Mouse (Mus musculus): ENCODE data around the gene Ndufc1. TPM values are rescaled to one million over a fixed set of nuclear protein-coding genes. Genes with fewer than 3 reads are reported as not detected.

The Ndufc1 gene
- polyA plus RNA-seq, 1 experiment from 2014 or later: 792 TPM

DNA sequence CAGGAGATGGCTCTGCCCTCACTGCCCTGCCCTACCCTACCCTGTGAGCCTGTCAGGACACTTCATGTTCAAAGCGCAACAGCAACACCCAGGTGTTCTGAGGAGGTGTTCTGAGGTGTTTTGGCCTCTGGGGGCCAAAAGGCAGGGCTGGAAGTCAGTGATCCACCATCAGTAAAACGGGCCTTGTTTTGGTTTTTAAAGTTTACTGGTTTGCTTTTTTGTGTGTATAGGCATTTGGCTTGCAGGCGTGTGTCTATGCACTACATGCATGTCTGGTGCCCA is 30.2 kb downstream of the Ndufc1 start:
- H3K36me3 ChIP-seq: no peaks in the 10 kb centered on the region
- 0 out of 2 replicates have a peak, but pooled peaks cover 7% of the 10 kb centered on the region for H3K4me1 ChIP-seq
- no peaks in the 10 kb centered on the region for H3K27me3 ChIP-seq (replicated peaks)
- peak overlapping the region; percentile 48 for H3K4me2 ChIP-seq
- no peak for ATAC-seq (ENCODE audit: insufficient read depth, low FRiP score, low read depth)
- no peaks in the 10 kb centered on the region for H3K9me3 ChIP-seq
- H3K4me3 ChIP-seq (replicated peaks): peak overlapping the region; percentile 34
- 78% methylated on average over 3 of the region's 3 CpGs for WGBS
- H3K27ac ChIP-seq: no peak overlapping the region
- H3K9ac ChIP-seq: no peak overlapping the region

DNA sequence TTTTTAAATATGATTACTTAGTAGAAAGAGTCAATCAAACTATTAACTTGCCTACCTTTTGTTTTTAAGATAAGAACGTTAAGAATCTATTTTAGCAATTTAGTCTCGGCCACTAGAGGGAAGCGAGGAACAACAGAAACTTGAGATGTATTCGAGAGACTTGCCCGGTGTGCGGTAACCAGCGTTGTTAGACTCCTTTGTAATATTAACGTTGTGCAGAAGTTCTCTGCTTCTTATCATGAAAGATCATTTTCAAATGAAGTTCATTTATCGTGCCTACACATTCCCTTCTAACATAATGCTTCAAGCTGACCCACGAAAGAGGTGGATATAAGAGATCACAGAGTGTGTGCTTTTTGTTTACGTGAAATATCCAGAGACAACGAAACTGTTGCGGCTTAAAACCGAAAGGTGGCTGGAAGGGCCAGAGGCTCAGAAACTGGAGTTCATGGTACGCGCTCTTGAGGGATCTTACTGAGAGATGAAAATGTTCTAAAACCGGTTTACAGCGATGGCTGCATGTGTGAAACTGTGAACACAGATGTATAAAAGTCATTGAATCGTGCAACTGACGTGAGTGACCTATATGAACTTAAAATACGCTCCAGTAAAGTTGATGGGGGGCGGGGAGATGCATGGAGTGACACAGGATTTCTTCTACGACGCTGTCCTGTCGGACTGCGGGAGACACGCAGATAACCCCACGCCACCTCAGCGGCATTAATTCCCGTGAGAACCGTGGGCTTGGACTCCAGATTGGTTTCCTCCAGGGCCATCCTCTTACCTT is 30.7 kb downstream of the Ndufc1 start:
- Histone ChIP-seq H3K4me1 (0 out of 2 replicates have a peak, but pooled peaks cover 7% of the 10 kb centered on the region), H3K27ac (no peak overlapping the region), H3K4me2 (peak overlapping the region; percentile 48), H3K27me3 (replicated peaks) (no peaks in the 10 kb centered on the region), H3K4me3 (replicated peaks) (peak overlapping the region; percentile 34), H3K9ac (no peak overlapping the region), H3K9me3 (no peaks in the 10 kb centered on the region), H3K36me3 (no peaks in the 10 kb centered on the region)
- WGBS: 23% methylated on average over 31 of the region's 31 CpGs
- no peak for ATAC-seq (ENCODE audit: insufficient read depth, low FRiP score, low read depth)

DNA sequence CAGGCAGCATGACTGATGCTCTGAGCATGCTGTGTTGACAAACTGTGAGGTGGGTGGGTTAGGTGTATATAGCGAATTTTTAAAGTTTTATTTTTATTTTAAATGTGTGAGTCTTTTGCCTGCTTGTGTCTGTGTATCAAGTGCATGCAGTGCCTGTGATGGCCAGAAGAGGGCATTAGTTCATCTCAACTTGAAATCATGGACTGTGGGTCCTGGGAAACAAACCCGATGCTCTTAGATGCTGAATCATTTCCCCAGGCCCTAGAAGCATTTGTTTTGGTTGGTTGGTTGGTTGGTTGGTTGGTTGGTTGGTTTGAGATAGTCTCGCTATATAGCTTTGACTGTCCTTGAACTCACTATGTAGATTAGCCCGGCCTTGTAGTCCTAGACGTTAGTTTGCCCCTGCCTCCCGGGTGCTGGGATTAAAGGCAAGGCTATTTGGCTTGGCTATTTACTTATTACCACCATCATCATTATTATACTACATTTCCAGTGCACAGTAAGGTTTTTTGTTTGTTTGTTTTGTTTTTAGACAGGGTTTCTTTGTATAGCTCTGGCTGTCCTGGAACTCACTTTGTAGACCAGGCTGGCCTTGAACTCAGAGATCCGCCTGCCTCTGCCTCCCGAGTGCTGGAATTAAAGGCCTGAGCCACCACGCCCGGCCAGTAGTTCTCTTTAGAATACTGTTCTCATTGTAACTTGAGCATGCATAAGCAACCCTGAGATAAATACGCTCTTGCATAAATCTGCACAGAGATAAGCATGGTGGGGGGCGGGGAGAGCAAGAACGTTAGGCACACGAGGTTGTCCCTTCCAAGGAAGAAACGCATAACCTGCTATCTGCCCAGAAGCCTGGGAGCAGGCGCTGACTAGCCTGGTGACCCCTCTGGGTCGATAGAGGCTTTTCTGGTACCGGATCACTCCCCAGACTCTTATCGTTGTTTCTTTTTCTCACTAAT is 33.2 kb downstream of the Ndufc1 start:
- WGBS: 82% methylated on average over 19 of the region's 19 CpGs
- Histone ChIP-seq H3K27me3 (replicated peaks) (no peaks in the 10 kb centered on the region), H3K4me1 (0 out of 2 replicates have a peak, but pooled peaks cover 7% of the 10 kb centered on the region), H3K9me3 (no peaks in the 10 kb centered on the region), H3K36me3 (no peaks in the 10 kb centered on the region), H3K4me2 (no peak overlapping the region), H3K9ac (no peak overlapping the region), H3K4me3 (replicated peaks) (no peak overlapping the region), H3K27ac (no peak overlapping the region)
- no peak for ATAC-seq (ENCODE audit: insufficient read depth, low FRiP score, low read depth)

DNA sequence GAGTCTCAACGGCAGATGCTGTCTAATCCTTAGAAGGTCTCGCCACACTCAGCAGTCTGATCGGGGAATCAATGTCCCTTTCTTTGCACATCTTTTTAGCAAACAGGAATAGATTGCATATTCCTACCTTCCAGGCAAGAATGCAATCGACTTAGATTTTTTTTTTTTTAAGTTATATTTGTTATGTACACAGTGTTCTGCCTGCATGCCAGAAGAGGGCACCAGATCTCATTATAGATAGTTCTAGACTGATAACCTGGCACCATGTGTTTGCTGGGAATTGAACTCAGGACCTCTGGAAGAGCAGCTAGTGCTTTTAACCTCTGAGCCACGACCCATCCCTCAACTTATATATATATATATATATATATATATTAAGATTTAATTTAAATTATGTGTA is 35.2 kb downstream of the Ndufc1 start:
- Histone ChIP-seq H3K36me3 (no peaks in the 10 kb centered on the region), H3K9ac (no peak overlapping the region), H3K4me3 (replicated peaks) (no peak overlapping the region), H3K27ac (no peak overlapping the region), H3K9me3 (no peaks in the 10 kb centered on the region), H3K4me1 (0 out of 2 replicates have a peak, but pooled peaks cover 4% of the 10 kb centered on the region), H3K27me3 (replicated peaks) (no peaks in the 10 kb centered on the region), H3K4me2 (no peak overlapping the region)
- WGBS: 66% methylated on average over 5 of the region's 5 CpGs
- ATAC-seq (ENCODE audit: insufficient read depth, low FRiP score, low read depth): no peak

DNA sequence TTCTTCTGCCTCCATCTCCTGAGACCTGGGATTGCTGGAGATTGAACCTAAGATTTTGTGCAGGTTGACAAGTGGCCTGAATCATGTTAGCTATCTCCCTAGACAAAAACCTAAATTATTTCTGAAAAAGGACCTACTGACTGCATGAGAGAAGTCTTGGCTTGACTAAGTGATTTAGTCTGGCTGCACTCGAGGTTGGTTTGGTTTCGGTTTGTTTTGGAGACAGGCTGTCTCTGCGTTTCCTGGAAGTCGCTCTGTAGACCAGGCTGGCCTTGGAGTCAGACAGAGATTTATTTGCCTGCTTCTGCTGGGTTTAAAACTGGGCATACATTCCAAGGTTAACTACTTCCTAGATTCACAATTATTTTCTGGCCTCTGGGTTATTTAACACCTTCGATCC is 35.9 kb downstream of the Ndufc1 start:
- 49% methylated on average over 5 of the region's 5 CpGs for WGBS
- no peak overlapping the region for H3K4me2 ChIP-seq

DNA sequence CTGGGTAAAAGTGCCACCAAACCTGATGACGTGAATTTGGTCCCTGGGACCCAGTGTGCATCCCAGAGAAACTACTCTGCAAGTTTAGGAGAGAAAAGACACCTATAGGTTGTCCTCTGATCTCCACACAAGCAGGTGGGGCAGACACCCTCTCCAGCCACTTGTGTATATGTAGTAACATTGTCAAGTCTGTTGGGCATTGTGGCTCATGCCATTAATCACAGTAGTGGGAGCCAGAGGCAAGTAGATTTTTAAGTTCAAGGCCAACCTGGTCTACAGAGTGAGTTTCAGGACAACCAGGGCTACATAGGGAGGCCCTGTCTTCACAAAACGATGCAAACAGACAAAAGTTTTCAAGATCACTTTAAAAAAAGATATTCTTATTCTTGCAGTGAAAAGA is 37.0 kb downstream of the Ndufc1 start:
- Histone ChIP-seq H3K36me3 (no peaks in the 10 kb centered on the region), H3K9me3 (no peaks in the 10 kb centered on the region), H3K9ac (no peak overlapping the region), H3K4me1 (no peaks in the 10 kb centered on the region), H3K4me2 (no peak overlapping the region), H3K27ac (no peak overlapping the region), H3K4me3 (replicated peaks) (no peak overlapping the region), H3K27me3 (replicated peaks) (no peaks in the 10 kb centered on the region)
- ATAC-seq (ENCODE audit: insufficient read depth, low FRiP score, low read depth): no peak
- 67% methylated on average over 2 of the region's 2 CpGs for WGBS

More for the DNA sequence above, 35.9 kb downstream of the Ndufc1 start:
- Histone ChIP-seq H3K9me3 (no peaks in the 10 kb centered on the region), H3K27ac (no peak overlapping the region), H3K27me3 (replicated peaks) (no peaks in the 10 kb centered on the region), H3K36me3 (no peaks in the 10 kb centered on the region), H3K4me3 (replicated peaks) (no peak overlapping the region), H3K4me1 (no peaks in the 10 kb centered on the region), H3K9ac (no peak overlapping the region)
- ATAC-seq (ENCODE audit: insufficient read depth, low FRiP score, low read depth): no peak

DNA sequence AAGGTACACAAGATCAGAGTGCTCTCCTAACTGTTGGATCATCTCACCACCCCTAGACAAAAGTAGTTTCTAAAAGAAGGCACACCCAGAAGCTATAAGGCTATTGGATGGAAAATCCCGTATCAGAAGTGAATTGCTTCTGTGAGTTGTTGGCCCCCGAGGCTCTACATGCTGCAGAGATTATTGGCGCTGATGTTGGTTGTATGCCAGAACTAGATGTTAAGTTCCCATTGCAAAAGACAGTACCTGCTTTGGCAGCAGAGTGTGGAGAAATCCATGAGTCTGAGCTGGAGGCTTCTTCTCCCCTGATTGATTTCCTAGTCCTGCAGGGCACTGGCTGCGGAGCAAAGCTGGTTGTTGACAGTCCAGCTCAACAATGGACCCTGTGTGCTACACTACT is 40.8 kb downstream of the Ndufc1 start:
- no peak overlapping the region for H3K4me2 ChIP-seq
- no peaks in the 10 kb centered on the region for H3K36me3 ChIP-seq
- H3K27ac ChIP-seq: no peak overlapping the region
- H3K4me3 ChIP-seq (replicated peaks): no peak overlapping the region
- no peaks in the 10 kb centered on the region for H3K9me3 ChIP-seq
- WGBS: 78% methylated on average over 4 of the region's 4 CpGs
- ATAC-seq (ENCODE audit: insufficient read depth, low FRiP score, low read depth): no peak
- H3K27me3 ChIP-seq (replicated peaks): no peaks in the 10 kb centered on the region
- no peak overlapping the region for H3K9ac ChIP-seq
- H3K4me1 ChIP-seq: no peaks in the 10 kb centered on the region

DNA sequence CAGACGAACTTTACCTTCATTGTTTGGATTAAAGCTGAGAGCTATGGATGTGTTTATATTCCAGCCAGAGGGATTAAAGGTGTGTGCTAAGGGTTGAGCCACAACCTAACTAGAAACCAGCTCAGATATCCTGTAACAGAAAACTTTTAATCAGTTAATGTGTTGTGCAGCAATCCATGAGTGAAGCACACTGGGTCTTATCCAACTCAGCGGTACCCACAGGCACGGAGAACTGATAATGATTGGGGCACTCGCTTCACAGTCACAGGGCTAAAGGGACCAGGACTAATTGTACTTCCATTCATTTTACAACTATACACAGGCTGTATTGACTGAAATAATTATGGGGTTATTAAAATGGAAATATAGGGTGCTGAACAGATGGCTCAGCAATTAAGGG is 41.9 kb downstream of the Ndufc1 start:
- Histone ChIP-seq H3K27me3 (replicated peaks) (no peaks in the 10 kb centered on the region), H3K9me3 (no peaks in the 10 kb centered on the region), H3K9ac (no peak overlapping the region), H3K4me2 (no peak overlapping the region), H3K27ac (no peak overlapping the region), H3K36me3 (no peaks in the 10 kb centered on the region), H3K4me3 (replicated peaks) (no peak overlapping the region), H3K4me1 (no peaks in the 10 kb centered on the region)
- no peak for ATAC-seq (ENCODE audit: insufficient read depth, low FRiP score, low read depth)
- WGBS: 45% methylated on average over 4 of the region's 4 CpGs

DNA sequence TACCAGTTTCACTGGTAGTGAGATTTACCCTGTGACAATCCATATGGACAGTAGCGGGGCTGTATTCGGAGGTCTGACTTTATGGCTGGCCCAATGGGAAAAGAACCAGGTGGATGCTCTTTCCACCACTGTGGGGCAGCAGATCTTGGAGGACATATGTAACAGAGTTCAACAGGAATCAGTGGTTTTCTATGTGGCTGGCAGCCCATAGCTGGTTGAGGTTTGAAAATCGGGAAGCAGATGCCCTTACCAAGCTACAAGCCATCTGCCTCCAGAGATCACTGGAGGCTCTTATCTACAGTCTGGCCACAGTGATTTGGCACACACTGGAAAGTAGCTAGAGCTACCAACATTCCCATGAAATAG is 43.3 kb downstream of the Ndufc1 start:
- H3K27ac ChIP-seq: no peak overlapping the region
- H3K4me1 ChIP-seq: no peaks in the 10 kb centered on the region
- no peak for ATAC-seq (ENCODE audit: insufficient read depth, low FRiP score, low read depth)
- WGBS: 8% methylated on average over 3 of the region's 3 CpGs
- no peaks in the 10 kb centered on the region for H3K36me3 ChIP-seq
- H3K4me3 ChIP-seq (replicated peaks): peak overlapping the region; percentile 40; the same call in 1 of the 2 replicates
- no peaks in the 10 kb centered on the region for H3K9me3 ChIP-seq
- peak overlapping the region; percentile 0; the same call in 1 of the 2 replicates for H3K9ac ChIP-seq
- no peaks in the 10 kb centered on the region for H3K27me3 ChIP-seq (replicated peaks)
- H3K4me2 ChIP-seq: peak overlapping the region; percentile 65

DNA sequence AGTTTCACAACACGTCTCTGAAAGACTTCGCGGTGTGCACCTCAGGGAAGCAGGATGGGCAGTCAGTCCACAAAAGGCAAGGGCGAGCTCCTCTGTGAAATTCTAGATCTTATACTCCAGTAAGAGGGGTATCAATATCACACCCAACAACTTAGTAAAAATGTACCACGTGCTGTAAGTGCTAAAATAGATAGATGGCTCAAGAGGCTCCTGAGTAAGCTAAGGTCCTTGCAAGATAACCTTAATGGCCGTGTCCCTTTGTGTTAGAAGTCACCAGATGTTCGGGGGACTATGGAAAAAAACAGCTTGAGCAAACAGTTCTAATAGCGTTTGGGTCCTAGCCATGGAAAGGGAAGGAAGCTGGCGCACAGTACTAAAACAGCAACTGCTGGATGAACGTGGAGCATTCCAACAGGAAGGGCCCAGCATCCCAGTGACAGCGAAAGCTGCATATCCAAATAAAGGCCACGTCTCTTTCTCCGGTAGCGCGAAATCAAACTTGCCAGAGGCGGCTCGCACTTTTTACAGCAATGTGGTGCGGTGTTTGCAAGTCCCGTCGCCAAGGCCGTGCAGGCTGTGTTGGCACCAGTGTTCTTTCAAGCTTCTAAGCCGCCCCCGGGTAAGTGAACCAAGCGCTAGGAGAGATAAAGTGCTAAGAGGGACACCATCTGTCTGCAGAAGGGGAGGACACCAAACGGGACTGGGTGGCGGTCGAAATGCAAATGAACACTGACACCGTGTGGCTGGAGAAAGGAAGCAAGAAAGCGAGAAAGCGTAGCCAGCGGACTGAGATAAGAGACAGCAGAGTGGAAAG is 43.9 kb downstream of the Ndufc1 start:
- Histone ChIP-seq H3K27me3 (replicated peaks) (no peaks in the 10 kb centered on the region), H3K9me3 (no peaks in the 10 kb centered on the region), H3K36me3 (no peaks in the 10 kb centered on the region), H3K9ac (peak overlapping the region; percentile 0; the same call in 1 of the 2 replicates), H3K4me2 (peak overlapping the region; percentile 65), H3K4me1 (no peaks in the 10 kb centered on the region), H3K27ac (peak overlapping the region; percentile 55), H3K4me3 (replicated peaks) (peak overlapping the region; percentile 40)
- ATAC-seq (ENCODE audit: insufficient read depth, low FRiP score, low read depth): peak; percentile 89
- 6% methylated on average over 31 of the region's 31 CpGs for WGBS

DNA sequence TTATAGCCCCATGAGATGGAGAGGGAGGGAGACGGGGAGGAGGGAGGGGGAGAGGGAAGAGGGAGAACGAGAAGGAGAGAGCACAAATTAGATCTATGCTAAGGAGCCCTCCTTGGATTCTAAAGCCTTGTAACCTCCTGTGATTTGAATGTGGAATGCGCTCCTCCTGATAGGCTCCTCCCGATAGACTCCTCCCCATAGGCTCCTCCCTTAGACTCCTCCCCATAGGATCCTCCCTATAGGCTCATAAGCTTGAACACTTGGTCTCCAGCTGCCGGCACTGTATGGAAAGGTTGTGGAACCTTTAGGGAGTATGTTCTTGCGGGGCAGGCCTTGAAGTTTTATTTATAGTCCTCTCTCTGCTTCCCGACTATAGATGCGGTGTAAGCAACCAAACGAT is 47.7 kb downstream of the Ndufc1 start:
- no peak overlapping the region for H3K4me2 ChIP-seq

More for the DNA sequence above, 47.7 kb downstream of the Ndufc1 start:
- Histone ChIP-seq H3K27me3 (replicated peaks) (no peaks in the 10 kb centered on the region), H3K4me3 (replicated peaks) (no peak overlapping the region), H3K36me3 (no peaks in the 10 kb centered on the region), H3K4me1 (no peaks in the 10 kb centered on the region), H3K9ac (no peak overlapping the region), H3K27ac (no peak overlapping the region), H3K9me3 (no peaks in the 10 kb centered on the region)
- 30% methylated on average over 9 of the region's 9 CpGs for WGBS
- ATAC-seq (ENCODE audit: insufficient read depth, low FRiP score, low read depth): no peak
